Mouse (Mus musculus) heart, embryonic 12.5 days (tissue): ENCODE data around the gene Abcc1. TPM values are rescaled to one million over a fixed set of nuclear protein-coding genes. Genes with fewer than 3 reads are reported as not detected.

Experiments
- polyA plus RNA-seq: library from polyadenylated mRNA; unstranded; fragments of >200 nt; fragmentation: Nextera tagmentation; extraction: Ambion mirVana; gene quantifications from 2 replicates; pipeline ENCODE4 v1.2.1, GENCODE M21; 2016

The Abcc1 gene
- polyA plus RNA-seq, 1 experiment from 2014 or later = 3.4 TPM

Other genes starting within 250 kb of the Abcc1 start
- 77.5 and 80.1 TPM in 2 replicates for gene Nde1, start 198.3 kb upstream of the Abcc1 start, polyA plus RNA-seq
- 9.2 and 9.4 TPM in 2 replicates for gene Marf1, start 198.2 kb upstream of the Abcc1 start, polyA plus RNA-seq
- gene Myh11, start 70.2 kb upstream of the Abcc1 start, polyA plus RNA-seq = 0.74 and 1.8 TPM in 2 replicates
- gene Fopnl, start 44.2 kb upstream of the Abcc1 start, polyA plus RNA-seq = 96.3 and 112 TPM in 2 replicates
- gene A630010A05Rik, start 200.8 kb downstream of the Abcc1 start, polyA plus RNA-seq = not detected in 2 replicates